Mouse (Mus musculus) bone marrow, adult 2 months (tissue): Measurements from ENCODE around the gene Cox6b1. TPM values are rescaled to one million over a fixed set of nuclear protein-coding genes. Genes with fewer than 3 reads are reported as not detected.

ENCODE experiments used
- H3K27ac ChIP-seq: fragments of 200-500 bp; 2 replicates; pipeline ENCODE4 v1.5.1; 2012; ENCODE audit warnings: low read depth, mild to moderate bottlenecking, control low read depth, inconsistent platforms, low read length; ENCODE audit not compliant: control insufficient read depth, poor library complexity, insufficient read depth
- H3K4me1 ChIP-seq: fragments of 200-500 bp; 2 replicates; pipeline ENCODE4 v1.6.1; 2011; ENCODE audit warnings: low read length; ENCODE audit not compliant: control insufficient read depth, insufficient read depth
- H3K4me3 ChIP-seq: fragments of 200-500 bp; replicated peaks from 2 replicates; pipeline ENCODE3; 2011; ENCODE audit warnings: mild to moderate bottlenecking, low read depth, low read length, control low read depth; ENCODE audit not compliant: control insufficient read depth
- CTCF ChIP-seq: fragments of 200-500 bp; IDR thresholded peaks from 2 replicates; pipeline ENCODE4 v1.5.1; 2011; ENCODE audit warnings: low read length, control low read depth; ENCODE audit not compliant: control insufficient read depth, insufficient read depth
- POLR2A ChIP-seq: fragments of 200-500 bp; IDR thresholded peaks from 2 replicates; pipeline ENCODE4 v1.6.1; 2011; ENCODE audit warnings: low read depth, mild to moderate bottlenecking, control low read depth, low read length, borderline replicate concordance; ENCODE audit not compliant: control insufficient read depth
- WGBS: fragments of 180-500 bp; shearing (Covaris S2); methylation state at CpG from one replicate; pipeline ENCODE4 v1.1.7; 2018; 5-methylcytosine and 5-hydroxymethylcytosine counted together
- polyA plus RNA-seq: library from polyadenylated mRNA; stranded (reverse); fragments of >200 nt; gene quantifications from 2 replicates; pipeline ENCODE4 v1.2.4, GENCODE M21; 2011; ENCODE audit warnings: low replicate concordance; ENCODE audit not compliant: missing spikeins, insufficient read depth, insufficient read length

The Cox6b1 gene
- 443 and 613 TPM in 2 replicates for polyA plus RNA-seq

DNA sequence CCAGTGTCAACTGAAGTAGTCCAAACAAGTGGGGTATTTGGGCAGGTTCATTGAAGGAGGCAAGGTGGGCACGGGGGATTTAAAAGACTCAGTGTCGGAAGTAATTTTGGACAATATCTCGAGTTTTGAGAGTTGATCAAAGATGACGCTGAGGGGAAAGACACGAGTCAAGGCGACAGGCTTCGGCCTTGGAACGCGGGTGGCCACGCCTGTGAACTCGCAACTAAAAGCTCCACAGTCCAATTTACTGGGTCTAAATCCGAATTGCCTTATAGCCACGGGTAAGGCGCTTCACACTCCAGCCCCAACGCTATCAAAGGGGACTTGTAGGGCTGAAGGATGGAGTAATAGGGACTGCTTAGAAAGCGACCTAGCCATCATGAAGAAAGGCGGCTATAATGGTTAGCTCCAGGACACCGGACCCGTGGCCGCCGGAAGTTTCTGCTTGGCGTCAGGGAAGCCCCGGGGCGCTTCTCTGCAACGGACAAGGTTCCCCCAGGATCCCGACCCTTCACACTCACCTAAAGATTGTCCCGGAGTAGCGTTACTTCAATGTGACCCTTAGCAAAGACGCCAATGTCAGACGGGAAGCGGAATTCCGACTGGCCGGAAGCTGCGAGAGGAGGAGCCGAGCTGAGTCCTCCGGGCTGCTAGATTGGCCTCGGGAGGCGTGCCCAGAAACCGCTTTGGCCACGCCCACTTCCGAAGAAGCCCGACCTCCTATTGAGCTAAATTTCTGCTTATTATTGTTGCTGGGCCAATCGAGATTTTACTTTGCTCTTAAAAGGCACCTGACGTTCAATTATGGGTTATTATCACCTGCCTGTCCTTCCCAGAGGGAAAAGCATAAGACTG lies at the start of gene Cox6b1:
TSS of gene Cox6b1 (minus strand) at position 622 of the 855 bp plus-strand sequence.
- no peaks in the 10 kb centered on the region for H3K4me1 ChIP-seq
- H3K4me3 ChIP-seq: peak within 1 kb of the TSS; percentile 94
- WGBS: 1% methylated on average over 44 of the region's 44 CpGs
- TF ChIP-seq POLR2A (peak; percentile 56; the same call in 1 of the 2 replicates), CTCF (no peak)
- peak within 1 kb of the TSS; percentile 32; the same call in 1 of the 2 replicates for H3K27ac ChIP-seq

GRCm38 (mm10) chr7:30671480-30671879 lies 45.5 kb upstream of the Cox6b1 start, which contains the start of gene Pmis2:
Gene Pmis2 (minus strand): TSS chr7:30671605.
- no peak for TF ChIP-seq POLR2A
- TF ChIP-seq CTCF: no peak
- Histone ChIP-seq H3K4me1 (no peaks in the 10 kb centered on the region), H3K4me3 (no peak within 1 kb of the TSS), H3K27ac (no peak within 1 kb of the TSS)
- WGBS: 64% methylated on average over 9 of the region's 9 CpGs

- H3K4me3 ChIP-seq: no peak overlapping the region
- H3K27ac ChIP-seq: no peak overlapping the region
- 36% methylated on average over 3 of the region's 3 CpGs for WGBS
- TF ChIP-seq CTCF (peak; percentile 29; the same call in 1 of the 2 replicates), POLR2A (no peak)
- no peaks in the 10 kb centered on the region for H3K4me1 ChIP-seq
These were observed 43.3 kb upstream of the Cox6b1 start for GRCm38 (mm10) chr7:30669229-30669628.

GRCm38 (mm10) chr7:30665321-30665720 lies 39.4 kb upstream of the Cox6b1 start:
- Histone ChIP-seq H3K27ac (no peak overlapping the region), H3K4me3 (peak overlapping the region; percentile 93), H3K4me1 (no peaks in the 10 kb centered on the region)
- WGBS: 5% methylated on average over 11 of the region's 11 CpGs
- TF ChIP-seq CTCF: no peak
- TF ChIP-seq POLR2A: no peak

GRCm38 (mm10) chr7:30664529-30665200 lies 38.7 kb upstream of the Cox6b1 start, which contains the start of gene Haus5:
Gene Haus5 (minus strand): TSS chr7:30664994.
- TF ChIP-seq CTCF: no peak
- TF ChIP-seq POLR2A: no peak; the same call in 1 of the 2 replicates
- H3K4me1 ChIP-seq: no peaks in the 10 kb centered on the region
- WGBS: under 1% methylated on average over 34 of the region's 34 CpGs
- peak within 1 kb of the TSS; percentile 93 for H3K4me3 ChIP-seq
- H3K27ac ChIP-seq: peak within 1 kb of the TSS; percentile 56; the same call in 1 of the 2 replicates

- WGBS: 3% methylated on average over 59 of the region's 59 CpGs
These were observed 23.9 kb upstream of the Cox6b1 start, which contains the start of gene Rbm42 for GRCm38 (mm10) chr7:30649591-30650540. Gene Rbm42 (minus strand): TSS chr7:30650317.

GRCm38 (mm10) chr7:30639083-30639482 lies 13.1 kb upstream of the Cox6b1 start:
- Histone ChIP-seq H3K4me3 (no peak overlapping the region), H3K27ac (no peak overlapping the region), H3K4me1 (no peaks in the 10 kb centered on the region)
- TF ChIP-seq POLR2A (no peak), CTCF (no peak)
- 22% methylated on average over 4 of the region's 4 CpGs for WGBS

More at GRCm38 (mm10) chr7:30649591-30650540, 23.9 kb upstream of the Cox6b1 start, which contains the start of gene Rbm42:
- Histone ChIP-seq H3K4me3 (peak within 1 kb of the TSS; percentile 85), H3K4me1 (no peaks in the 10 kb centered on the region), H3K27ac (peak within 1 kb of the TSS; percentile 38)
- TF ChIP-seq CTCF: no peak
- peak; percentile 79; the same call in 1 of the 2 replicates for TF ChIP-seq POLR2A
